ENCODE assay signal across 20 mouse cellular contexts in the genomic region with DNA sequence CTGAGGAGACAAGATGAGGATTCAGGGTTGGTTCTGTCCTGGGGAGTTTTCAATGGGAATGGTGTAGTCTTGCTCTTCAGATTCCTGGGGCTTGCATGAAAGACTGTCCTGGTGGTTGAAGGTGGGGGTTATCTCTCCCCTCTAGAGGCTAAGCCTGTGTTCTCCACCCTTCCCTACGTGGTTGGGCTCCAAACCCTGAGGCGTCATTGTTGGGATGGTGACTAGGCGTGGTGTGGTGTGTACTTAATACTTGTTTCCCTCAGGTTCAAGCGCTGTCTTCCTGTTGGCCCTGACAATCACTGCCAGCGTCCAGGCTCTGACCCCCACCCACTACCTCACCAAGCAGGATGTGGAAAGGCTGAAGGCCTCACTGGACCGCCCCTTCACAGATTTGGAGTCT. TPM values are rescaled to one million over a fixed set of nuclear protein-coding genes. Genes with fewer than 3 reads are reported as not detected.
"Had no signal": no experiment of that assay in that cellular context is flagged by ENCODE, and none has a peak within 500 bp of the region (broad histone marks: within the 10 kb centered on the region; RNA-seq: fewer than 3 reads in every experiment).

No protein-coding gene starts in this region.

- H3K9ac ChIP-seq: liver, postnatal 0 days; lung, embryonic 15.5 days; midbrain, embryonic 12.5 days; neural tube, embryonic 13.5 days; neural tube, embryonic 15.5 days; stomach, embryonic 15.5 days had no signal

- H3K4me3 ChIP-seq: lung, embryonic 15.5 days; megakaryocyte, embryonic 14.5 days; midbrain, embryonic 10.5 days; midbrain, embryonic 12.5 days; myocyte; neural tube, embryonic 13.5 days; neural tube, embryonic 15.5 days; stomach, embryonic 15.5 days had no signal

- H3K4me2 ChIP-seq: lung, embryonic 15.5 days; midbrain, embryonic 12.5 days; neural tube, embryonic 13.5 days; neural tube, embryonic 15.5 days; stomach, embryonic 15.5 days had no signal

- H3K27ac ChIP-seq: lung, embryonic 15.5 days; macrophage; midbrain, embryonic 10.5 days; midbrain, embryonic 12.5 days; neural tube, embryonic 13.5 days; neural tube, embryonic 15.5 days; stomach, embryonic 15.5 days; stomach, postnatal 0 days had no signal

- DNase-seq: liver, postnatal 0 days; lung, adult 2 months; lung, postnatal 14 days; lung, postnatal 36 days; midbrain, embryonic 14.5 days; right cerebral cortex, postnatal 14 days; thymus, adult 2 months; thymus, postnatal 36 days had no signal

- ATAC-seq: liver, postnatal 0 days; lung, postnatal 0 days; midbrain, embryonic 16.5 days had no signal

- H3K27me3 ChIP-seq: lung, embryonic 15.5 days; megakaryocyte, embryonic 14.5 days; midbrain, embryonic 12.5 days; neural tube, embryonic 13.5 days; neural tube, embryonic 15.5 days; stomach, embryonic 15.5 days had no signal

- H3K9me3 ChIP-seq: lung, embryonic 15.5 days; megakaryocyte, embryonic 14.5 days; midbrain, embryonic 10.5 days; midbrain, embryonic 12.5 days; neural tube, embryonic 13.5 days; neural tube, embryonic 15.5 days; stomach, embryonic 15.5 days had no signal

RNA-seq across cellular contexts. Expression of gene Mroh8, which starts 4.0 kb away (rescaled TPM):
- polyA plus RNA-seq: macrophage had no signal
